Mouse (Mus musculus) kidney, adult 11 months (tissue): Measurements from ENCODE around the gene Apoa2.
A peak's percentile ranks its signal among the peaks of the same experiment; 100 is the strongest.

ENCODE experiments used
- DNase-seq: peaks from one replicate; pipeline ENCODE4 v3.0.0; 2022

Gene Apoa2

DNA sequence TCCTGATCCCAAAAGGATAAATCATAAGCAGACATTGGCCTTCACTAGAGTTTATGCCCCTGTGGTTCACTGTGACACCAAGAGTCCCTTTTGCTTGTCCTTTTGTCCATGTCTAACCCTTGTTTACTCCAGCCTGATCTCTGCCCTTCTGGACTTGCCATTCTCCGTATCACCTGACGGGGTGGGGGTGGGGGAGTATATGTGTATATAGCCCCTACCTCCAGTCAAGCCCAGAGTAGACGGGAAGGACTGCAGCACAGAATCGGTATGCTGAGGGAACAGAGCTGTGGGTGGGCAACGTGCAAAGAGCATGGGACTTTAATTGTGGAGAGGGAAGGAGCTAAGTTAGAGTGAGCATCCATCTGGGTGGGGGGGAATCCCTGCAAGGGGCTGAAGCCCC, at the start of gene Apoa2:
Gene Apoa2 (plus strand): TSS at position 198 of the 400 bp plus-strand sequence.
- no peak for DNase-seq

DNA sequence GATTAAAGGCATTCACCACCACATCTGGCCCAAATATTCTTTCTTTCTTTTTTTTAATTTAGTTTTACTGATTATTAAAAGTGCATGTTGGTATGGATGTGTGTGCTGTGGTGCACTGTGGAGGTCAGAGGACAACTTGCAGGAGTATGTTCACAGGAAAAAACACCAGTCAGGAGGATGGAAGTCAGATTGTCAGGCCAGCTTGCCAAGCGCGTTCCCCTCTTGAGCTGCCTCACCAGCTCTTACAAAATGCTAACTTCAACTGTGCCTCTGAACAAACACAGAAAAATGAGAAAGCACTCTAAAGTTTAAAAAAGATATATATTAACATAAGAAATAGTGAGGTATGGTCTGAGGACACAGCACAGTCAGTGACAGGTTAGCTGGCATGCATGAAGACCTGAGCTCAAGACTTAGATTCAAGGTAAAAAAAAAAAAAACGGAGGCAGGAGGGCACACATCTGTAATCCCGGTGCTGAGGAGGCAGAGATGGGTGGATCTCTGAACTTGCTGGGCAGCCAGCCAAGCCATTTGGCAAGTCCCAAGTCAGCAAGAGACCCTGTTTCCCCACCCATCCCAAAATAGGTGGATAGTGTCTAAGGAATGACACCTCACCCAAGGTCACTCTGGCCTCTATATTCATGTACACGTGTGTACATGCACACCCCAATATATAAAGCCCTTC, 45.2 kb upstream of the Apoa2 start:
- no peak for DNase-seq

DNA sequence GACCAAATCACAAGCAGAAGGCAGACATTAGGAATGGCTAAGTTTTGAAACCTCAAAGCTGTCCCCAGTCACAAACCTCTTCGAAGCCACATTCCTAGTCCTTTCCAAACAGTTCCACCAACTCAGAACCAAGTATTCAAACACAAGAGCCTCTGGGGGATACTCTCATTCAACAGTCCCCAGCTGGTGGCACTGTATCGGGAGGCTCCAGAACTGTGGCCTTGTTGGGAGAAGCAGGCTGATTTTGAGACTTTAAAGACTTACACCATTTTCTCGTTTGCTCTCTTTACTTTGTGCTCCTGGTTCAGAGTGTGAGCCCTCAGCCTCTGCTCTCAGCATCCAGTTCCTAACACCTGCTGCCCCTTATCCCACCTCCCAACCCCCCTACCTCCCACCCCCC, 41.8 kb upstream of the Apoa2 start:
- no peak for DNase-seq

DNA sequence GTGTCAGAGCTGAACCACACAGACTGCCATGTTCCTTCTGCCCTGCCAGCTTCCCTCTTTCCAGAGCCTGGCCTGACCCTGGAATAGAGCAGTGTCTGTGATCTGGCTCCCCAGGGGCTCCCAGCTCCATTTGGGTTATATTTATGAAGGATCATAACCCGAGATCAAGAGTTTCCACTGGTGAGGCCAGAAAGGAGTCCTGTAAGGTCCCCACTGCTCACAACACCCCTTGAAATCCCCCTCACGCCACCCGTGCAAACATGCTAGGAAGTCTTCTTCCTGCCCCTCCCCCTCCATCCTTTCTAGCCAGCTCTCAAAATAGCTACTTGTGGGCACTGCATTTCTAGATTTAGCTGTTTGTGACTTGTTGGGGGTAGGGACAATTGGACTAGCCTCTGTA, 41.2 kb upstream of the Apoa2 start:
- DNase-seq: peak; percentile 25

DNA sequence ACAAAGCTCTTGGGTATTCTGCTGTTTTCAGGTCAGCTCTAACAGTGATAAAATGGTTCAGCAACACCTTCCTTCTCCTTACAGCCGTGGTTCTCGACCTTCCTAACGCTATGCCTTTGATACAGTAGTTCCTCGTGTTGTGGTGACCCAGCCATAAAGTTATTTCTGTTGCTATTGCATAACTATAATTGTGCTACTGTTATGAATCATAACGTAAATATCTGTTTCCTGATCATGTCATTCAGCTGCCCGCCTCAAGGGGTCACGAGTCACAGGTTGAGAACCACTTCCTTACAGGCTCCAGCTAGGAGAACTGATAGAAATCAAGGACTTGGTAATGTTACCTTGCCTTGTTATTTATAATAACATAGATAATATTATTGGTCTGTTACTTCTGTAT, 40.5 kb upstream of the Apoa2 start:
- peak; percentile 21 for DNase-seq

GRCm38 (mm10) chr1:171185655-171186054, 39.2 kb upstream of the Apoa2 start:
- DNase-seq: no peak

GRCm38 (mm10) chr1:171187851-171188700, 36.8 kb upstream of the Apoa2 start:
- no peak for DNase-seq

GRCm38 (mm10) chr1:171189046-171189445, 35.8 kb upstream of the Apoa2 start:
- no peak for DNase-seq

DNA sequence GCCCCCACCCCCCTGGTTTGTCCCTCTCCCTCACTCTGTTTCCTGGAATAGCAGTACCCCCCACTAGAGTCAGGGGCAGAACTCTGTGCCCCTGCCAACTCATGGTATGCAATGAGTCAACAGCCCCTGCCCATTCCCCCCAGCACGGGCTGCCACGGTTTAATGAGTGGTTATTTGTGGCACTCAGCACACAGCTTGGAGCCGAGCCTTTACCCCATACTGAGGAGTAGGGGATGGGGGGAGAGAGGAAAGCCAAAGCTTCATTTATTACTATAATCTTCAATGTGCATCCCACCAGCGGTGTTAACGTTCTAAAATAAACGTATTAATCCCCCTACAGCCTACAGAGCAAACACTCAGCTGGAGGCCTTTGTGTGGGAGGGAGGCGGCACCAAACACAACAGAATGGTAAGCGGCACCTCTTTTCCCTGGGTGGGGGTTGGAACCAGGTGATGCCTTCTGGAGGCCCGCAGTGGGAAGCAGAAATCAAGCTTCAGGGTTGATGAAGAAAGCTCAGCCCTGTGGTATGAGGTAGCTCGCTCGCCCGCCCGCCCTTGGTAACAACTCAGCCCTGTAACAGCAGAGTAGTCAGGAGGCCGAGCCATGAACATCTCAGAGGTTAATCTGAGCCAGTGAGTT, 35.3 kb upstream of the Apoa2 start:
- DNase-seq: no peak

DNA sequence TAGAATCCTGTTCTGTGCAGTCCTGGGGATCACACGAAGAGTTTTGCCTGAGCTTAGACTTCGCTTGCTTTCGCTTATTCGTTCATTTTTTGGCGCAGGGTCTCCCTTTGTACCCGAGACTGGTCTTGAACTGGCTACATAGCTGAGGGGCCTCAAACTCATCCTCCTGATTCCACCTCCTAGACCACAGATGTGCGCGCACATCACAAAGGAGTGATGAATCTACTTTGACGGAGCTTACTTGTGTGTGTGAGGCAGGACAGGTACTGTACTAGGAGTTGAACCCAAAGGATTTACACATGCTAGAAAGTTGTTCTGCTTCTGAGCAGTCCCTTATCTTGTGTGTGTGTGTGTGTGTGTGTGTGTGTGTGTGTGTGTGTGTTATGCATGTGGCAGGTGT, 34.0 kb upstream of the Apoa2 start:
- no peak for DNase-seq

DNA sequence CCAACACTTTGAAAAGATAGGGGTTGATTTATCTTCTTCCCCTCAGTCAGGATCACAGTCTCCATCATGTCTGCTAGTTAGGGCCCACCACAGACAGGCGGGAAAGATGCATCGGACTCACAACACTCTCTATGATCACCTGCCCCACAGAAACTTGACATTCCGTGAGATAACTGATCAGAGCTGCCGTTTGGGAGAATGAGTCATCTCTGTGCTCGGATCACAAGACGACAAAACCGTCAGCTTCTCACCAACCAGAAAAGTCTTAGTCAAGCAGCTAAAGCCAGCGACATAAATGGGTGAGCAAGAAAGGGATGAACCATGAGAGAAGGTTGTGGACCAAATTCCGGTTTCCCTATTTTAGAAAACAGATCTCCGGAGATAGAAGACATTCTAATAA, 32.6 kb upstream of the Apoa2 start:
- DNase-seq: no peak

DNA sequence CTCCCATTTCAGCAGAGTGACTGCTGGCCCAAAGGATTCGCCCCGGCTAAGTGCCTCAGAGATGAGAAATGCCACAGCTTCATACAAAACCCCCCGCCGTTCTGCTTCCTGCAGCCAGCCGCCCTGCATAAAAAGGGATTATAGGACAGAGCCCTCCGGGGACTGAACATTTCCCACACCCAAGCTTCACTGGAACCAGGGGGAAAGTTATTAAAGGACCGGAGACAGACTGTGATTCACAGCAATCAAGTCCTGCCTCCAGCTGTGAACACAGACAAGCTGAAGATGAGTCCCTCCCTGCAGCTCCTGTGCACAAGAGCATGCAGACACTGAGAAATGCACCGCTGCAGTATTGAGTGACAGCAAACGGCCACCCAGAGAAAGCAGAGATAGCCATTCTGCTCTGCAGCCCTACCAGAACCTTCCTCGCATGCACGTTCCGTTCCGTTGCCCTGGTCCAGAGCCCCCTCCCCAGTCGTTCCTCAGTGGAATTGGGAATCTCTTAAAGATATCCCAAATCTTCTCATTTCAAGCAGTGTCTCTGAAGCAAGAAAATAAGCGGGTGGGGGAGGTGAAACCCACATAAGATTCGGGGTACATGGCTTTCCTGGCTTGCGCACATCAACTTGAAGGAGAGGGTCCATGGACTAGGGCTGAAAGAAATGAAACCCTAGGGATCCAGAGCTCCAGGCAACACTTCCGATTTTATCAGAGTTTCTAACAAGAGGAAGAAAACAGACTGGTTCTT, 31.6 kb upstream of the Apoa2 start:
- DNase-seq: no peak

DNA sequence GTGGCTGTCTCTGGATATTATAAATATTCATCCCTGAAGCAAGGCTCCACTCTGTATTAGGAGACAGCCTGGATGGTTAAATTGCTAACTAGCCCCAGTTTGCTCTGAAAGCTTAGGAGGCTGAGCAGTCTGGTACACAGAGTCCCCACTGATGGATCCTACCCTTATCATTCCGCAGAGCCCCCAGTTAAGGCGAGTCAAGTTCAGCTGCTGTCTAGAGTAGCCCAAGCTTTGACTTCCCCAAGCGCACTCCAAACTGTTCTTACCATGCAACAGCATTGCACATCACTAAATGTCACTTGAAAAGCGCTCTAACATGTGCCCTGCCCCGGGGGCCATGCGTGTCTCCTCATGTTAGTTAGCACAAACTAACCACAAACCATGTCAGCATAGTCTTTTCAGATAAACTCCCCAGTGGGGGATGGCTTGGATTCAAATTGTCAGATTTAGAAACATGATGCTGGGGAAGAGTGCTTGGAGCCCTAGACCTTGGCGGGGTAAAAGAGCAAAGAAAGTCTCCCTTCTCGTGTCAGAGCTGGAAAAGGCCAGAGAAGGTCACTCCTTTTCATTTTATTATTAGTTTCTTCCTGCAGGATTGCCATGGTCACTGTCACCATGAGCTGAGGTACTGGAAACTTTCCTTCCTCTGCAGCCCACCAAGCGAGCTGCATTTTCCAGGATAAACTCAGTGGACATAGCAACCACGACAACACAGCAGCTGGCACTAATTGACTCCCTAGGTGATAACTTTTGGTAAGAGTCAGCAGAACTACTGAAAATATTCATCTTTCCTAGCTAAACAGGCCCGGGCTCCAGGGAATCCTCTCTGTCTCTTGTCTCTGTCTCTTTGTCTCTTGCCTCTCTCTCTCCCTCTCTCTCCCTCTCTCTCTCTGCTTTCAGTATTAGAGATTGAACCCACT, 30.7 kb upstream of the Apoa2 start:
- DNase-seq: no peak

DNA sequence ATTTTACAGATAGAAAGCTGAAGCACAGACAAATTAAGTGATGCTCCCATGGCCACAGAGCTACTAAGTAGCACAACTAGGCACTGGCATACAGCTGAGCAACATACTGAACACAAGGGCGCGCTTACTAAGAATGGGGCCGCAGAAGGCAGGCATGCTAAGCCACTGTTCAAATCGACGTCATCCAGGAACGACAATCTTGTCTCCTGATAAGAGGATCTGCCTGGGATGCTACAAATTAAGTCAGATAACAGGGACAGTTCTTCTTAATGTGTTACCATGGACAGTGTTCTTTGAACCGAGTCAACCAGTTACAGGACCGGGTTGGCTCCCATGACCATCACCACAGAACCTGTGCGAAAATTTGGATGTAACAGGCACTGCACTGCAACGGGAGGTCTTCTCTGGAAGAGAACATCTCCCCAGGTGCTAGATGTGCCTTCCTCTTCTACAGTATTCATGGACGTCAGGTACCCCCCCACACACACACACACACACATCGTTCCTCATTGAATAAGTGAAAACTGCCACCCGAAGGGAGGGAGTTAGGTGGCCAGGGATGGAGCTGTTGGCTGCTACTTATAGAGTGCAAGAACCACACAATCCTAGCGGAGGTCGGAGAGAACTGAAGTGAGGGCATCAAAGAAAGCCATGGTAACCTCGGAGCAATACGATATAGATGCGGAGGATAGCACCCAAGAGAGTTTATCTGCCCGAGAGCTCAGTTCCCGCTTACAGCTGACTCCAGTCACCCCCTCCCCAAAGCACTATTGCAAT, 29.6 kb upstream of the Apoa2 start:
- DNase-seq: no peak

- peak; percentile 46 for DNase-seq
Measured at GRCm38 (mm10) chr1:171195887-171196397, 28.9 kb upstream of the Apoa2 start, which contains the start of gene Pcp4l1. Gene Pcp4l1 (minus strand): TSS chr1:171196268.

GRCm38 (mm10) chr1:171199532-171199931, 25.3 kb upstream of the Apoa2 start:
- DNase-seq: no peak

DNA sequence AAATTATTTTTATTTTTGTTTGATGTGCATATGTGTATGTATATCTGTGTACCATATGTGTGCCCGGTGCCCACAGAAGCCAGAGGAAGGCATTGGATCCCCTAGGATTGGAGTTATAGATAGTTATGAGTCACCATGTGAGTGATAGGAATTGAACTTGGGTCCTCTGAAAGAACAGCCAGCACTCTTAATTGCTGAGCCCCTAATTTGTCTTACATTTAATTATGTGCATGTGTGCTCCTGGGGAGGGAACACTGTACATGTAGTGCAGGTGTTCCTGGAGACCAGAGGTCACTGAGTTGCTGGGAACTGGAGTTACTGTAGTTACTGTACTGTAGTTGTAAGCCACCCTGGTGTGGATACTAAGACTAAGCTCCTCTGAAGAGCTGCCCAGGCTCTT, 24.1 kb upstream of the Apoa2 start:
- DNase-seq: no peak

GRCm38 (mm10) chr1:171203471-171204248, 21.2 kb upstream of the Apoa2 start:
- no peak for DNase-seq

DNA sequence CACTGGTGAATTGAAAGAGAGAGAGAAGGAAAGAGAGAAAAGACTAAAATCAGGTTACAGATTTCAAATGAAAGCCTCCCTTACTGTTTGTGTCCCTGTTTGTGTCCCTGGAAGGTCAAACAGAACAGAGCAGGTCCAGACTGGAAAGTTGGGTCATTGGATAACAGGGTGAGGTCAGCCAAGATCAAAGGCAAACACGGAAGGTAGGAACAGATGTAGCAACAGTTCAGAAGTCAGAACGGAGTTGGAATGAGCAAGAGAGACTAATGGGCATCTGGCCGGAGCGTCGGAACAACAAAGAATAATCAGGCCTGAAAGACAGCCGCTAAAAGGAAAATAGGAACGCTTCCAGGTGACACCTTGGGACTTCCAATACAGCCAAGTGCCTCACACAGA, 20.6 kb upstream of the Apoa2 start:
- peak; percentile 27 for DNase-seq
